Mouse (Mus musculus): Measurements from ENCODE around the gene Zbtb12. TPM values are rescaled to one million over a fixed set of nuclear protein-coding genes. Genes with fewer than 3 reads are reported as not detected.

Gene Zbtb12
- polyA plus RNA-seq, 1 experiment from 2014 or later: 9.2 TPM

DNA sequence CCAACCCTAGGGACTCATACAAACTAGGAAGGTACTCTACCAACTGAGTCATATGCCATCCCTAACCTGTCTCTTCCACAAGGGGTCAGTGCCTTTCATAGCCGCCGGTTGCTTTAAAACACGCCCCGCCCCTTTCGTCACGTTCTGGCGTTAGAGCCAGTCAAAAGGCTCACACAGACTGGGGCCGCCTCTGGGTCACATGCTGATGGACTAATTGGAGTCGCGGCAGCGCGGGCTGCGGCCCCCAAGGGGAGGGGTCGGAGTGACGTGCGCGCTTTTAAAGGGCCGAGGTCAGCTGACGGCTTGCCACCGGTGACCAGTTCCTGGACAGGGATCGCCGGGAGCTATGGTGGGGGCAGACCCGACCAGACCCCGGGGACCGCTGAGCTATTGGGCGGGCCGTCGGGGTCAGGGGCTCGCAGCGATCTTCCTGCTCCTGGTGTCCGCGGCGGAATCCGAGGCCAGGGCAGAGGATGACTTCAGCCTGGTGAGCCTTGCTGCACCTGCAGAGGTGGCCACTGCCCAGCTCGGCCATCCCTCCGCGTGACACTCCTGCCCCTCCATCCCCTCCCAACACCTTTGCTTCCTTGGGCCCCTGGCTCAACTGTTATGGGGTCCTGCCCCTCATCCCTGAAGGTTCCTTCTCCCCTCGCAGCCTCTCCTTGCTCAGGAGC, 51.9 kb downstream of the Zbtb12 start, which contains the start of gene Neu1:
TSS of gene Neu1 (plus strand) at position 193 of the 674 bp plus-strand sequence.
- H3K9me3 ChIP-seq (ENCODE audit: control insufficient read depth, low read length): no peaks in the 10 kb centered on the region
- no peaks in the 10 kb centered on the region; the same call in 1 of the 2 replicates for H3K36me3 ChIP-seq (ENCODE audit: control insufficient read depth, insufficient read depth, low read length)
- peak within 1 kb of the TSS; percentile 92 for H3K4me2 ChIP-seq (ENCODE audit: low read length)
- peaks cover 7% of the 10 kb centered on the region for H3K4me1 ChIP-seq (ENCODE audit: control insufficient read depth, insufficient read depth, low read depth, low read length)
- peak within 1 kb of the TSS; percentile 78 for H3K4me3 ChIP-seq (ENCODE audit: low read length)
- peak within 1 kb of the TSS; percentile 73 for H3K27ac ChIP-seq (ENCODE audit: low read depth, low read length)
- ATAC-seq: peak; percentile 98
- peak within 1 kb of the TSS; percentile 87 for H3K9ac ChIP-seq (ENCODE audit: low read depth, low read length)
- no peaks in the 10 kb centered on the region for H3K27me3 ChIP-seq (replicated peaks; ENCODE audit: control insufficient read depth, insufficient read depth, low read length)
- WGBS: 0% methylated on average over 36 of the region's 38 CpGs

- WGBS: 8% methylated on average over 14 of the region's 14 CpGs
- Histone ChIP-seq H3K4me3 (ENCODE audit: low read length) (peak overlapping the region; percentile 78), H3K9me3 (ENCODE audit: control insufficient read depth, low read length) (no peaks in the 10 kb centered on the region), H3K4me1 (ENCODE audit: control insufficient read depth, insufficient read depth, low read depth, low read length) (peaks cover 7% of the 10 kb centered on the region), H3K27ac (ENCODE audit: low read depth, low read length) (peak overlapping the region; percentile 73), H3K36me3 (ENCODE audit: control insufficient read depth, insufficient read depth, low read length) (no peaks in the 10 kb centered on the region; the same call in 1 of the 2 replicates), H3K27me3 (replicated peaks; ENCODE audit: control insufficient read depth, insufficient read depth, low read length) (no peaks in the 10 kb centered on the region), H3K4me2 (ENCODE audit: low read length) (peak overlapping the region; percentile 92), H3K9ac (ENCODE audit: low read depth, low read length) (peak overlapping the region; percentile 87)
- peak; percentile 48 for ATAC-seq
Measured at GRCm38 (mm10) chr17:34931735-34932098, 52.4 kb downstream of the Zbtb12 start.

- Histone ChIP-seq H3K4me3 (ENCODE audit: low read length) (peak overlapping the region; percentile 78), H3K9ac (ENCODE audit: low read depth, low read length) (peak overlapping the region; percentile 87), H3K4me2 (ENCODE audit: low read length) (peak overlapping the region; percentile 92), H3K9me3 (ENCODE audit: control insufficient read depth, low read length) (no peaks in the 10 kb centered on the region), H3K4me1 (ENCODE audit: control insufficient read depth, insufficient read depth, low read depth, low read length) (peaks cover 7% of the 10 kb centered on the region), H3K27me3 (replicated peaks; ENCODE audit: control insufficient read depth, insufficient read depth, low read length) (no peaks in the 10 kb centered on the region), H3K27ac (ENCODE audit: low read depth, low read length) (no peak overlapping the region), H3K36me3 (ENCODE audit: control insufficient read depth, insufficient read depth, low read length) (no peaks in the 10 kb centered on the region; the same call in 1 of the 2 replicates)
- WGBS: 85% methylated on average over 8 of the region's 8 CpGs
- no peak for ATAC-seq
Measured at GRCm38 (mm10) chr17:34932287-34932686, 53.0 kb downstream of the Zbtb12 start.

DNA sequence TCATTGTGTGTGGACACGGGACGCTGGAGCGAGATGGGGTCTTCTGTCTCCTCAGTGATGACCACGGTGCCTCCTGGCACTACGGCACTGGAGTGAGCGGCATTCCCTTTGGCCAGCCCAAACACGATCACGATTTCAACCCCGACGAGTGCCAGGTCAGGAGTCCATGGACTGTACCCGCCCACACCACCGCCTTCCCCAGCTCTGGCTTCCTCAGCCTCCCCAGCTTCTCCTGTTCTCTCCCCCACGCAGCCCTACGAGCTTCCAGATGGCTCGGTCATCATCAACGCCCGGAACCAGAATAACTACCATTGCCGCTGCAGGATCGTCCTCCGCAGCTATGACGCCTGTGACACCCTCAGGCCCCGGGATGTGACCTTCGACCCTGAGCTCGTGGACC, 54.7 kb downstream of the Zbtb12 start:
- no peak for ATAC-seq
- no peaks in the 10 kb centered on the region; the same call in 1 of the 2 replicates for H3K36me3 ChIP-seq (ENCODE audit: control insufficient read depth, insufficient read depth, low read length)
- WGBS: 75% methylated on average over 24 of the region's 24 CpGs

GRCm38 (mm10) chr17:34934830-34935229, 55.5 kb downstream of the Zbtb12 start:
- H3K4me3 ChIP-seq (ENCODE audit: low read length): no peak overlapping the region
- H3K36me3 ChIP-seq (ENCODE audit: control insufficient read depth, insufficient read depth, low read length): no peaks in the 10 kb centered on the region; the same call in 1 of the 2 replicates
- H3K4me2 ChIP-seq (ENCODE audit: low read length): no peak overlapping the region
- peaks cover 7% of the 10 kb centered on the region for H3K4me1 ChIP-seq (ENCODE audit: control insufficient read depth, insufficient read depth, low read depth, low read length)
- H3K9ac ChIP-seq (ENCODE audit: low read depth, low read length): no peak overlapping the region
- WGBS: 51% methylated on average over 8 of the region's 8 CpGs
- ATAC-seq: no peak
- H3K27me3 ChIP-seq (replicated peaks; ENCODE audit: control insufficient read depth, insufficient read depth, low read length): no peaks in the 10 kb centered on the region
- no peak overlapping the region for H3K27ac ChIP-seq (ENCODE audit: low read depth, low read length)
- no peaks in the 10 kb centered on the region for H3K9me3 ChIP-seq (ENCODE audit: control insufficient read depth, low read length)

More for the DNA sequence above, 54.7 kb downstream of the Zbtb12 start:
- Histone ChIP-seq H3K4me2 (ENCODE audit: low read length) (no peak overlapping the region), H3K9me3 (ENCODE audit: control insufficient read depth, low read length) (no peaks in the 10 kb centered on the region), H3K4me3 (ENCODE audit: low read length) (no peak overlapping the region), H3K4me1 (ENCODE audit: control insufficient read depth, insufficient read depth, low read depth, low read length) (peaks cover 7% of the 10 kb centered on the region), H3K27me3 (replicated peaks; ENCODE audit: control insufficient read depth, insufficient read depth, low read length) (no peaks in the 10 kb centered on the region), H3K9ac (ENCODE audit: low read depth, low read length) (no peak overlapping the region), H3K27ac (ENCODE audit: low read depth, low read length) (no peak overlapping the region)

GRCm38 (mm10) chr17:34937960-34938505, 58.8 kb downstream of the Zbtb12 start:
- WGBS: 86% methylated on average over 6 of the region's 6 CpGs
- H3K27me3 ChIP-seq (replicated peaks; ENCODE audit: control insufficient read depth, insufficient read depth, low read length): no peaks in the 10 kb centered on the region
- H3K4me2 ChIP-seq (ENCODE audit: low read length): no peak overlapping the region
- H3K4me3 ChIP-seq (ENCODE audit: low read length): no peak overlapping the region
- no peak overlapping the region for H3K27ac ChIP-seq (ENCODE audit: low read depth, low read length)
- H3K4me1 ChIP-seq (ENCODE audit: control insufficient read depth, insufficient read depth, low read depth, low read length): no peaks in the 10 kb centered on the region
- no peaks in the 10 kb centered on the region for H3K9me3 ChIP-seq (ENCODE audit: control insufficient read depth, low read length)
- H3K9ac ChIP-seq (ENCODE audit: low read depth, low read length): no peak overlapping the region
- H3K36me3 ChIP-seq (ENCODE audit: control insufficient read depth, insufficient read depth, low read length): no peaks in the 10 kb centered on the region; the same call in 1 of the 2 replicates
- ATAC-seq: no peak

GRCm38 (mm10) chr17:34941344-34942041, 62.2 kb downstream of the Zbtb12 start:
- H3K9ac ChIP-seq (ENCODE audit: low read depth, low read length): peak overlapping the region; percentile 39
- WGBS: 9% methylated on average over 15 of the region's 15 CpGs

DNA sequence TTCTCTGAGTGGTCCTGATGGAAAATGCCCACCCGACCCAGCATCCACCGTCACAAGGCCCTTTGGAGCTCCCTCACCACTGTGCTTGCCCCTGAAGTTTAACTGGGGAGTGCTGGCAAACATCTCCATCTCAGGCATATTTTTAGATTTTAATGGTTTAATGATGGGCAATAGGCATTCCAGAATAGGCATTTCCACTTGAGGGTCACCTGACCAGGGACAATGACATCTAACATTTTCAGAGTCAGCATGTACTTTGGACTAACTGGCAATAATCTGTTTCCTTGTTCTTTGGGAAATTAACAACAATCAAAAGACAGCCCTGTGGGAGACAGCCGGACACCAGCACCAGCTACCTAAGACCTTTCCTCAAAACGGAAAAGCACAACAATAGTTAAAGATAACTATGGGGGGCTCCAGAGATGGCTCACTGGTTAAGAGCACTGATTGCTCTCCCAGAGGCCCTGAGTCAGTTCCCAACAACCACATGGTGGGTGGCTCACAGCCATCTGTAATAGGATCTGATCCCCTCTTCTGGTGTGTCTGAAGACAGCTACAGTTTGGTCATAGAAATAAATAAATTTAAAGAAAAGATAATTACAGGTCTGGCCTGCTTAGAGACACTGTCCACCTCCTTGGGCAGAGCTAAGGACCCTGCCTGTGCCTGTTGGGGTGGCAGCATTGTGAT, 64.0 kb downstream of the Zbtb12 start:
- Histone ChIP-seq H3K9me3 (ENCODE audit: control insufficient read depth, low read length) (no peaks in the 10 kb centered on the region), H3K4me3 (ENCODE audit: low read length) (no peak overlapping the region), H3K4me1 (ENCODE audit: control insufficient read depth, insufficient read depth, low read depth, low read length) (no peaks in the 10 kb centered on the region), H3K4me2 (ENCODE audit: low read length) (no peak overlapping the region), H3K27me3 (replicated peaks; ENCODE audit: control insufficient read depth, insufficient read depth, low read length) (no peaks in the 10 kb centered on the region), H3K9ac (ENCODE audit: low read depth, low read length) (no peak overlapping the region), H3K36me3 (ENCODE audit: control insufficient read depth, insufficient read depth, low read length) (no peaks in the 10 kb centered on the region), H3K27ac (ENCODE audit: low read depth, low read length) (no peak overlapping the region)
- WGBS: 87% methylated on average over 4 of the region's 4 CpGs
- no peak for ATAC-seq

More at GRCm38 (mm10) chr17:34941344-34942041, 62.2 kb downstream of the Zbtb12 start:
- H3K4me2 ChIP-seq (ENCODE audit: low read length): peak overlapping the region; percentile 36
- H3K36me3 ChIP-seq (ENCODE audit: control insufficient read depth, insufficient read depth, low read length): no peaks in the 10 kb centered on the region
- peak overlapping the region; percentile 18; the same call in 1 of the 2 replicates for H3K4me3 ChIP-seq (ENCODE audit: low read length)
- H3K27me3 ChIP-seq (replicated peaks; ENCODE audit: control insufficient read depth, insufficient read depth, low read length): no peaks in the 10 kb centered on the region
- H3K27ac ChIP-seq (ENCODE audit: low read depth, low read length): no peak overlapping the region
- no peaks in the 10 kb centered on the region for H3K4me1 ChIP-seq (ENCODE audit: control insufficient read depth, insufficient read depth, low read depth, low read length)
- no peak for ATAC-seq
- H3K9me3 ChIP-seq (ENCODE audit: control insufficient read depth, low read length): no peaks in the 10 kb centered on the region

Data from hindbrain, embryonic 16.5 days (tissue).